Mouse (Mus musculus) frontal cortex, postnatal 14 days (tissue): ENCODE results near the gene Foxred2.

Experiments
- DNase-seq, 2 experiments: peaks; one replicate each; pipeline ENCODE4 v3.0.0; 2022; ENCODE audit warnings: low spot score in 2 of 2

Foxred2 gene

GRCm38 (mm10) chr15:77916851-77917544, 39.5 kb downstream of the Foxred2 start:
- DNase-seq, result peak; percentile 88 to 92

DNA sequence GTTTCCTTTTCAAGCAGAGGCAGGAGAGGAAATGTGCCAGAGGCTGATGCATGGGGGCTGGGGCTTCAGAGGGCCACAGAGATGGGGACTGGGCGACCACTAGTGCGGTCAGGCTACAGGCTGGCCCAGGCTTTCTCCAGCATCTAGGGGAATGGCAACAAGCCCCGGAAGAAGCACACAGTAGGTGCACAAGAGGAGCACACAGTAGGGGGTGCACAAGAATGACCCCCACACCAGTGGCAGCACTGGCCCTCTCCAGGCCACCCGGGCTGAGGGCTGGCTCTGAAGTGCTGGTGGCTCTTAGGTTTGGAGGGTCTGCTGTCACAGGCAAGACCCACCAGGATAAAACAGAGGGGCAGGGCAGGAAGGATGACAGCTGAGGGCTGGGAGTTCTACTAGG, 41.2 kb downstream of the Foxred2 start:
- DNase-seq, result no peak

GRCm38 (mm10) chr15:77914507-77914906, 42.0 kb downstream of the Foxred2 start:
- no peak for DNase-seq

- DNase-seq, result no peak
Observed at GRCm38 (mm10) chr15:77913054-77913453, 43.5 kb downstream of the Foxred2 start.

DNA sequence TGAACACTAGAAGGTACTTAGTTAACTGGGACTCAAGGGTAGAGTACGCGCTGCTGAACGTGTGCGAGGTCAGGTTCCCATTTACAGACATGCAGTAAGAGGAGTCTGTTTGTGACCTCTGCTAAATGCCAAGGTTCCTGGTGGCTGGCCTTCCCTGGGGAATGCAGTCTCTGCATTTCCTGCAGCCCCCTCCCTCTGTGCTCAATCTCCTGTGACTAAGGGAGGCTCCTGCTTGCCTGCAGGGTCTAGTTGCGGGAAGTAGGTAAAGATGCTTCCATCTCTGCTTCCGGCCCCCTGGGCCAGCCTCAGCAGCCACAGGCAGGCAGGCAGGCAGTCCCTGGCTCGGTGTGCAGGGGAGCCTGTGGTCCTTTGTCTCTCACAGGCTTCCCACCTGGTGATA, 43.9 kb downstream of the Foxred2 start:
- DNase-seq, result no peak

GRCm38 (mm10) chr15:77912048-77912447, 44.5 kb downstream of the Foxred2 start:
- no peak for DNase-seq

DNA sequence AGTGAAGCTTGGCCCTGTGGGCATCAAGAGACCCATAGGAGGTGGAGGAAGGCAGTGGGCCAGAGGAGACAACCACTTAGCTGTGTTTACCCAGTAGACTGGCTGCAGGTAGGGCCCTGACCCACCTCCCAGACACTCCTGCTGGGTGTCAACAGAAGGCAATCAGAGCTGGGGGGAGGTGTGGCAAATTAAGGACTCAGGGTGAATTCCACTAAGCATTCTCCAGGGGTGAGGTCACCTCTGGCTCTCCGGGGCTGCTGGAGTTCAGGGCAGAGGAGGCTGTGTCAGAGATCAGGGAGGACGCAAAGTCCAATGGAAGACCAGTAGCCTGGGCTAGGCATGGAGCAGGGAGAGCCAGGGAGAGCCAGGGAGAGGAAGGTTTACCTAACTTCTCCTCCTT, 45.5 kb downstream of the Foxred2 start:
- DNase-seq, result no peak

GRCm38 (mm10) chr15:77907646-77908518, 48.6 kb downstream of the Foxred2 start:
- DNase-seq, result no peak

- DNase-seq, result no peak
Observed at GRCm38 (mm10) chr15:77906545-77906944, 50.0 kb downstream of the Foxred2 start.

GRCm38 (mm10) chr15:77906081-77906480, 50.4 kb downstream of the Foxred2 start:
- DNase-seq, result no peak

- peak in 1 of 2 experiments; percentile 30 for DNase-seq
Observed at GRCm38 (mm10) chr15:77905275-77905970, 51.1 kb downstream of the Foxred2 start.

- DNase-seq, result no peak
Observed at GRCm38 (mm10) chr15:77904363-77904892, 52.1 kb downstream of the Foxred2 start.

- DNase-seq, result no peak
Observed at GRCm38 (mm10) chr15:77903176-77903575, 53.3 kb downstream of the Foxred2 start.

- DNase-seq, result no peak
Observed at GRCm38 (mm10) chr15:77894926-77895325, 61.6 kb downstream of the Foxred2 start.

DNA sequence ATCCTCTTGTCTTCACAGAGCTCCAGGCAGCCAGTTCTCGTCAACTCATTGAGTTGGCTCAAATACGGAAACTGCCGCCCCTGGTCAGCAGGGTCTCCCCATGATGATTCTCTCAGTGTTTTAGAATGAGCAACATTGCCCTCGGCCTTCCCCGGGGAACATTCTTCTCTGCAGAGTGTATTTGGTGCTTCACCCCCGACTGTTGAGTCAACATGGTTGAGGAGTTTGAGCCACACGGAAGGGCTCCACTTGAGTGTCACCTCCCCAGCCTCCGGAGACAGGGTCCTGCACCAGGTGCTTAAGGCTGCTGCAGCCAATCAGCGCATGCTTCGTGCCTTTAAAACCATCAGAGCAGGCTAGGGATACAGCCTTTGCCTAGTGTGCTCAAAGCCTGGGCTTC, 63.2 kb downstream of the Foxred2 start:
- DNase-seq, result no peak

DNA sequence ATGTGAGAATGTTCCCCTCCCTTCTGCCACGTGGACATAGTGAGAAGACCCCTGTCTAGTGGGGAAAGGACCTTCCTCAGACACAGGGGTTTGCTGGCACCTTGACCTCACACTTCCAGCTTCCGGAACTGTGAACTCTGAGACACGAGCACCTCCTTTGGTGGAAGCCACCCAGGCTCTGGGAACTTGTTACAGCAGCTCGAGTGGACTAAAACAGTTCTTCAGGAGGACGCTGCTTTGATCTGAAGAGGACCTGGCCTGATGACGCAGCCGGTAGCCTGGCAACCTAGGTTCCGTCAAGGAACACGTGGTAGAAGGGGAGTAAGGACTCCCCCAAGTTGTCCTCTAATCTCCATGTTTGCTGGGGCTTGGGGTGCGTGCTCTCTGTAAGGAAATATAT, 64.1 kb downstream of the Foxred2 start:
- DNase-seq, result no peak

GRCm38 (mm10) chr15:77891766-77892165, 64.8 kb downstream of the Foxred2 start:
- DNase-seq, result no peak
